Mouse (Mus musculus) embryonic facial prominence, embryonic 11.5 days (tissue): ENCODE data around the gene Lrwd1. TPM values are rescaled to one million over a fixed set of nuclear protein-coding genes. Genes with fewer than 3 reads are reported as not detected.
A peak's percentile ranks its signal among the peaks of the same experiment; 100 is the strongest.

ENCODE experiments used
- ATAC-seq: fragments of 200-750 bp; cut with Nextera tagmentation; replicated peaks from 2 replicates; pipeline ENCODE4 v1.8.0; 2017; ENCODE audit warnings: low read depth; ENCODE audit not compliant: insufficient number of reproducible peaks, low FRiP score, low TSS enrichment
- DNase-seq: peaks from one replicate; pipeline ENCODE4 v3.0.0-alpha.2; 2015; ENCODE audit warnings: low spot score
- H3K27ac ChIP-seq: fragments of 300-500 bp; sonication (generic); replicated peaks from 2 replicates; pipeline ENCODE4 v1.5.1; 2014; ENCODE audit warnings: mild to moderate bottlenecking, low read depth, low read length, control low read depth
- H3K27me3 ChIP-seq: fragments of 300-500 bp; sonication (generic); 2 replicates; pipeline ENCODE4 v1.6.1; 2014; ENCODE audit warnings: mild to moderate bottlenecking, low read length, moderate library complexity, mixed read lengths; ENCODE audit not compliant: control insufficient read depth, insufficient read depth
- H3K36me3 ChIP-seq: fragments of 300-500 bp; sonication (generic); replicated peaks from 2 replicates; pipeline ENCODE4 v1.6.1; 2014; ENCODE audit warnings: low read depth, mild to moderate bottlenecking, low read length, moderate library complexity, mixed read lengths; ENCODE audit not compliant: control insufficient read depth, insufficient read depth
- H3K4me1 ChIP-seq: fragments of 300-500 bp; sonication (generic); 2 replicates; pipeline ENCODE4 v1.6.1; 2014; ENCODE audit warnings: low read length, mixed read lengths; ENCODE audit not compliant: control insufficient read depth, insufficient read depth
- H3K4me2 ChIP-seq: fragments of 300-500 bp; sonication (generic); 2 replicates; pipeline ENCODE4 v1.6.1; 2014; ENCODE audit warnings: low read depth, mild to moderate bottlenecking, control low read depth, low read length, moderate library complexity
- H3K4me3 ChIP-seq: fragments of 300-500 bp; sonication (generic); 2 replicates; pipeline ENCODE4 v1.5.1; 2014; ENCODE audit warnings: low read depth, low read length, control low read depth
- H3K9ac ChIP-seq: fragments of 300-500 bp; sonication (generic); replicated peaks from 2 replicates; pipeline ENCODE4 v1.6.1; 2014; ENCODE audit warnings: mild to moderate bottlenecking, control low read depth, low read length
- H3K9me3 ChIP-seq: fragments of 300-500 bp; sonication (generic); replicated peaks from 2 replicates; pipeline ENCODE4 v1.6.1; 2016; ENCODE audit warnings: mild to moderate bottlenecking, low read length, inconsistent platforms, mixed read lengths; ENCODE audit not compliant: control insufficient read depth
- WGBS: fragments of 180-500 bp; shearing (Covaris S2); extraction: QIAGEN DNeasy Blood & Tissue Kit; methylation state at CpG from one replicate; pipeline ENCODE4 v1.1.7; 2014; 5-methylcytosine and 5-hydroxymethylcytosine counted together
- polyA plus RNA-seq: library from polyadenylated mRNA; unstranded; fragments of >200 nt; fragmentation: Nextera tagmentation; extraction: Ambion mirVana; gene quantifications from 2 replicates; pipeline ENCODE4 v1.2.1, GENCODE M21; 2014

Lrwd1 gene
- 42.1 and 45.1 TPM in 2 replicates for polyA plus RNA-seq

- H3K27ac ChIP-seq: no peak within 1 kb of the TSS
- H3K36me3 ChIP-seq: peaks cover 8% of the 10 kb centered on the region
- WGBS: under 1% methylated on average over 60 of the region's 60 CpGs
Measured at GRCm38 (mm10) chr5:136135571-136136291, at the start of gene Lrwd1, which contains the start of gene Alkbh4. Lrwd1 (minus strand) TSS chr5:136136074. Alkbh4 (plus strand) TSS chr5:136136146.

DNA sequence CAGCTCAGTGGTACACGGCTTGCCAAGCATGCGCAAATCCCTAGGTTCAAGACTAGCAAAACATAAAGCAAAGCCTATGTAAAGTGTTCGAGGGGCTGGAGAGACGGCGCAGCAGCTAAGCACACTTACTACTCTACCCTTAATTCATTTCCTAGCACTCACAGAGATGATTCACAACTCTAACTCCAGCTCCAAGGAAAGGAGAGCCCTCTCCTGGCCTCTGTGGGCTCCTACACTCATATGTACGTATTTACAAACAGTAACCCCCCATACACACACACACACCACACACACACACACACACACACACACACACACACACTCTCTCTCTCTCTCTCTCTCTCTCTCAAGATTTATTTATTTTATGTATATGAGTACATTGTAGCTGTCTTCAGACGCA is 47.9 kb upstream of the Lrwd1 start:
- Histone ChIP-seq H3K9ac (no peak overlapping the region), H3K4me2 (no peak overlapping the region), H3K27ac (no peak overlapping the region), H3K9me3 (no peaks in the 10 kb centered on the region), H3K36me3 (peaks cover 7% of the 10 kb centered on the region; the same call in 1 of the 2 replicates), H3K4me3 (no peak overlapping the region), H3K4me1 (no peaks in the 10 kb centered on the region), H3K27me3 (no peaks in the 10 kb centered on the region)
- 92% methylated on average over 7 of the region's 7 CpGs for WGBS
- ATAC-seq: no peak
- DNase-seq: no peak

More at GRCm38 (mm10) chr5:136135571-136136291, at the start of gene Lrwd1, which contains the start of gene Alkbh4:
- Histone ChIP-seq H3K9me3 (no peaks in the 10 kb centered on the region), H3K4me2 (peak within 1 kb of the TSS; percentile 61), H3K4me1 (no peaks in the 10 kb centered on the region; the same call in 1 of the 2 replicates), H3K4me3 (peak within 1 kb of the TSS; percentile 77), H3K27me3 (no peaks in the 10 kb centered on the region), H3K9ac (peak within 1 kb of the TSS; percentile 70)
- ATAC-seq (peak; percentile 83), DNase-seq (peak; percentile 98)

- no peak overlapping the region for H3K4me2 ChIP-seq
- H3K27ac ChIP-seq: no peak overlapping the region
- no peaks in the 10 kb centered on the region for H3K9me3 ChIP-seq
- peaks cover 10% of the 10 kb centered on the region for H3K36me3 ChIP-seq
- 91% methylated on average over 4 of the region's 4 CpGs for WGBS
- H3K4me1 ChIP-seq: no peaks in the 10 kb centered on the region
- no peak for ATAC-seq
- H3K4me3 ChIP-seq: no peak overlapping the region
- DNase-seq: no peak
- H3K27me3 ChIP-seq: no peaks in the 10 kb centered on the region
- no peak overlapping the region for H3K9ac ChIP-seq
Measured at GRCm38 (mm10) chr5:136182830-136183229, 47.0 kb upstream of the Lrwd1 start.

GRCm38 (mm10) chr5:136182049-136182448 is 46.2 kb upstream of the Lrwd1 start:
- no peak overlapping the region for H3K4me2 ChIP-seq

GRCm38 (mm10) chr5:136181197-136181596 is 45.3 kb upstream of the Lrwd1 start:
- peaks cover 8% of the 10 kb centered on the region for H3K36me3 ChIP-seq
- 91% methylated on average over 6 of the region's 6 CpGs for WGBS
- H3K4me3 ChIP-seq: no peak overlapping the region
- ATAC-seq (no peak), DNase-seq (no peak)
- no peaks in the 10 kb centered on the region for H3K4me1 ChIP-seq
- H3K27me3 ChIP-seq: no peaks in the 10 kb centered on the region
- no peak overlapping the region for H3K9ac ChIP-seq
- no peaks in the 10 kb centered on the region for H3K9me3 ChIP-seq
- H3K27ac ChIP-seq: no peak overlapping the region
- no peak overlapping the region for H3K4me2 ChIP-seq

More at GRCm38 (mm10) chr5:136182049-136182448, 46.2 kb upstream of the Lrwd1 start:
- no peaks in the 10 kb centered on the region for H3K4me1 ChIP-seq
- no peak overlapping the region for H3K27ac ChIP-seq
- ATAC-seq (no peak), DNase-seq (no peak)
- H3K9ac ChIP-seq: no peak overlapping the region
- H3K27me3 ChIP-seq: no peaks in the 10 kb centered on the region
- H3K36me3 ChIP-seq: peaks cover 10% of the 10 kb centered on the region
- no peak overlapping the region for H3K4me3 ChIP-seq
- H3K9me3 ChIP-seq: no peaks in the 10 kb centered on the region
- 88% methylated on average over 6 of the region's 6 CpGs for WGBS

DNA sequence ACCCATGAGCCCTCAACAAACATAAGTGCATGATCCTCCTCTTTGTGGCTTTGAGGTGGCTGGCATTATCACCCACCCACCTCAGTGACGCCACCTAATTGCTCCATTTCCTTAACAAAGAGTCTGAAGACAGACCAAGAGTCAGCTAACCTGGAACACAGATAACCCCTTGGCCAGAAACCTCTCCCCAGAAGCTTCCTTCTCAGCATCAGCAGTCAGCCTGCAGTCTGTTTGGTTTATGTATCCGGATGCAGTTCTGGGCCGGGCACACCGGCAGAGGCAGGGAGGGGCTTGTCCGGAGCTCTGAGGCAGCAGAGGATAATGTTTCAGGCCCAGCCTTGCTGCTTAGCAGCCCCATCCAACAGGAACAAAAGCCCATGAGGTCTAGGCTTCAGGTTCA is 43.7 kb upstream of the Lrwd1 start:
- no peak for ATAC-seq
- 80% methylated on average over 5 of the region's 5 CpGs for WGBS
- Histone ChIP-seq H3K9ac (no peak overlapping the region), H3K9me3 (no peaks in the 10 kb centered on the region), H3K27me3 (no peaks in the 10 kb centered on the region), H3K27ac (no peak overlapping the region), H3K4me1 (no peaks in the 10 kb centered on the region), H3K4me3 (no peak overlapping the region), H3K4me2 (no peak overlapping the region), H3K36me3 (peaks cover 6% of the 10 kb centered on the region)
- no peak for DNase-seq

GRCm38 (mm10) chr5:136173606-136174463 is 38.0 kb upstream of the Lrwd1 start:
- no peaks in the 10 kb centered on the region for H3K27me3 ChIP-seq
- H3K27ac ChIP-seq: no peak overlapping the region
- no peak for DNase-seq
- no peak overlapping the region for H3K9ac ChIP-seq
- 57% methylated on average over 9 of the region's 9 CpGs for WGBS
- no peaks in the 10 kb centered on the region for H3K4me1 ChIP-seq
- no peak overlapping the region for H3K4me3 ChIP-seq
- no peak overlapping the region for H3K4me2 ChIP-seq
- ATAC-seq: no peak
- H3K9me3 ChIP-seq: no peaks in the 10 kb centered on the region
- peaks cover 3% of the 10 kb centered on the region for H3K36me3 ChIP-seq

- 75% methylated on average over 9 of the region's 9 CpGs for WGBS
- DNase-seq: no peak
Measured at GRCm38 (mm10) chr5:136172939-136173338, 37.1 kb upstream of the Lrwd1 start.

More at GRCm38 (mm10) chr5:136172939-136173338, 37.1 kb upstream of the Lrwd1 start:
- no peaks in the 10 kb centered on the region for H3K27me3 ChIP-seq
- no peaks in the 10 kb centered on the region for H3K9me3 ChIP-seq
- no peaks in the 10 kb centered on the region for H3K36me3 ChIP-seq
- no peak overlapping the region for H3K9ac ChIP-seq
- ATAC-seq: no peak
- no peak overlapping the region for H3K27ac ChIP-seq
- H3K4me1 ChIP-seq: no peaks in the 10 kb centered on the region
- no peak overlapping the region for H3K4me2 ChIP-seq
- no peak overlapping the region for H3K4me3 ChIP-seq
